Comparison of ENCODE assay signal across 9 mouse cellular contexts in the genomic region with DNA sequence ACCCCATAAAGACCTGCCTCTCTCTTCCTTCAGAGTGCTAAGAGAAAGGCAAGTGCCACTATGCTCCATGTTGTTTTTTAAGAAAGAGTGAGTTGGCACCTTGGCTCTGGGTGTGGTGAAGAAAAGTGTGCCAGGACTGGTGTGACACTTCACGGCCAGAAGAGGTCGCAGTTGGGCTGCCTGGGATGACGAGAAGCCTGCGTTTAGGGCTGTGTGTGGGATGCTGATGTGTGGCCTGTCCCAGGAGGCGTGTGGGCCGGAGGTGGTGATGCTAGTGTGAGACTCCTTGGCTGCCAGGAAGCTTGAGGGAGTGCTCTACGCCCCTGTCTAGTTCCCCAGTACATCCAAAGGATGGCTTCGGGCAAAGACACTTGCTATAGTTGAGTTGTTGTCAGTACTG. TPM values are rescaled to one million over a fixed set of nuclear protein-coding genes. Genes with fewer than 3 reads are reported as not detected.
DNase-seq lines count a peak whose midpoint lies in the region; ATAC-seq lines count a peak whose summit lies in the region.
"Had no signal": no experiment of that assay in that cellular context is flagged by ENCODE, and none has a peak within 500 bp of the region (broad histone marks: within the 10 kb centered on the region; RNA-seq: fewer than 3 reads in every experiment).

No protein-coding gene starts in this region.

- no peaks in the 10 kb centered on the region for H3K9me3 ChIP-seq in embryonic facial prominence, embryonic 12.5 days
- H3K9me3 ChIP-seq in heart, embryonic 13.5 days = no peaks in the 10 kb centered on the region

- peaks cover 12% of the 10 kb centered on the region; the same call in 1 of the 2 replicates for H3K4me1 ChIP-seq in embryonic facial prominence, embryonic 12.5 days
- peaks cover 5% of the 10 kb centered on the region for H3K4me1 ChIP-seq in heart, embryonic 13.5 days

- no peak overlapping the region for H3K4me2 ChIP-seq in embryonic facial prominence, embryonic 12.5 days (replicated peaks)
- H3K4me2 ChIP-seq in heart, embryonic 13.5 days = no peak overlapping the region

- H3K4me3 ChIP-seq in embryonic facial prominence, embryonic 12.5 days = no peak overlapping the region
- H3K4me3 ChIP-seq in heart, embryonic 13.5 days = no peak overlapping the region

- peaks cover 6% of the 10 kb centered on the region; the same call in 1 of the 2 replicates for H3K36me3 ChIP-seq in embryonic facial prominence, embryonic 12.5 days
- peaks cover 4% of the 10 kb centered on the region; the same call in 1 of the 2 replicates for H3K36me3 ChIP-seq in heart, embryonic 13.5 days

- H3K27ac ChIP-seq in embryonic facial prominence, embryonic 12.5 days = no peak overlapping the region
- no peak overlapping the region for H3K27ac ChIP-seq in heart, embryonic 13.5 days (replicated peaks)

- 0 out of 2 replicates have a peak, but pooled peaks cover 7% of the 10 kb centered on the region for H3K27me3 ChIP-seq in embryonic facial prominence, embryonic 12.5 days
- peaks cover 10% of the 10 kb centered on the region; the same call in 1 of the 2 replicates for H3K27me3 ChIP-seq in heart, embryonic 13.5 days (replicated peaks)
- H3K27me3 ChIP-seq: Patski had no signal

- no peak overlapping the region for H3K9ac ChIP-seq in embryonic facial prominence, embryonic 12.5 days
- H3K9ac ChIP-seq in heart, embryonic 13.5 days = no peak overlapping the region

- 19% methylated on average over 8 of the region's 8 CpGs for whole genome bisulfite sequencing in embryonic facial prominence, embryonic 12.5 days
- 20% methylated on average over 8 of the region's 8 CpGs for WGBS in heart, embryonic 13.5 days

- ATAC-seq in cerebellum, adult (ENCODE audit: insufficient number of reproducible peaks, low FRiP score, low TSS enrichment) = no peak
- peak; percentile 55; the same call in 1 of the 2 replicates for ATAC-seq in embryonic facial prominence, embryonic 12.5 days (ENCODE audit: insufficient number of reproducible peaks, insufficient read depth, low FRiP score, low TSS enrichment)
- ATAC-seq in heart, embryonic 13.5 days (ENCODE audit: extremely low read depth, insufficient number of reproducible peaks, low FRiP score, low TSS enrichment) = 0 out of 2 replicates have a peak, but pooled peaks have one; percentile 25
- ATAC-seq: Patski had no signal

- peak; percentile 38 for DNase-seq in cerebellum, adult 11 months
- peak; percentile 65 for DNase-seq in adrenal gland, postnatal 10 days
- peak; percentile 50 to 60 for DNase-seq in layer of hippocampus, postnatal 14 days (ENCODE audit: low spot score in 2 of 2)
- peak; percentile 31 for DNase-seq in lung, postnatal 25 days (ENCODE audit: low spot score)
- peak; percentile 69 to 73 for DNase-seq in right cerebral cortex, postnatal 10 days (ENCODE audit: low spot score in 2 of 2)

RNA-seq across cellular contexts. Expression of a gene that starts 9.0 kb away (rescaled TPM):
- 10 to 100 TPM; 48.8 to 51.5 TPM for total RNA-seq in adrenal gland, postnatal 10 days (2021)
- polyA plus RNA-seq in embryonic facial prominence, embryonic 12.5 days (2016; fragmentation: Nextera tagmentation; extraction: Ambion mirVana) = 97.5 and 98.1 TPM in 2 replicates
- polyA plus RNA-seq in heart, embryonic 13.5 days (2015; fragmentation: Nextera tagmentation; extraction: Ambion mirVana) = 58.4 and 59.9 TPM in 2 replicates
- 10 to 100 TPM; 83.7 to 85.6 TPM for total RNA-seq in layer of hippocampus, postnatal 14 days (2021)

RNA-seq across cellular contexts. Expression of a gene that starts 9.5 kb away (rescaled TPM):
- 1 to 10 TPM; 6.6 to 7.1 TPM for total RNA-seq in adrenal gland, postnatal 10 days (2021)
- polyA plus RNA-seq in embryonic facial prominence, embryonic 12.5 days (2016; fragmentation: Nextera tagmentation; extraction: Ambion mirVana) = 9.3 and 12.9 TPM in 2 replicates
- 4.2 and 6.3 TPM in 2 replicates for polyA plus RNA-seq in heart, embryonic 13.5 days (2015; fragmentation: Nextera tagmentation; extraction: Ambion mirVana)
- total RNA-seq in layer of hippocampus, postnatal 14 days (2021) = 10 to 100 TPM in 1 of 2 experiments, 1 to 10 TPM in 1; 6.3 to 10.1 TPM
